Comparison of ENCODE assay signal across 18 mouse cellular contexts in the genomic region with DNA sequence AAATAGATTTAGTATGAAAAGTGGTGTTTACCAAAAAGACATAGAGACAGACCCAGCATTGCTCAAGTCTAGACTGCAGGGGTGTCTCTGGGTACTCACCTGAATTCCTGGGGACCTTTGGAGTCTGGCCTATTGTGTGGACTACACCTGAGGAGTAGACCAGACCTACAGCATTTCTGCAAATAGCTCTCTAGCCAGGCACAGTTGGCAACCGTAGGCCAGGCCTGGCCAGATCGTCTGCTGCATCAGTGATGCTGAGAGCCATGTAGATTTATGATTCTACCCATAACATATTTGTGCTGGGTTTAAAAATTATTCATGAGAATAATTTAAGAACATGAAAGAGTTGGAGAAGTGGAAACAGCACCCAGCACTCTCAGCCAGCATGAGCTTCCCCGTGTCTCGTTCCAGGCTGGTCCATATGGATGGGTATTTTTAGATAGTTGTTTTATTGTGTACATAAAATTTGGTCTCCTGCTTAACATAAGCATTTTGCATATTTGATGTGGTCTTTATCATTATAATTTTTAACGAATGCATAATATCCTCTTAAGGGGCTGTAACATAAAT. TPM values are rescaled to one million over a fixed set of nuclear protein-coding genes. Genes with fewer than 3 reads are reported as not detected.
DNase-seq lines count a peak whose midpoint lies in the region; ATAC-seq and TF ChIP-seq lines count a peak whose summit lies in the region.
"Had no signal": no experiment of that assay in that cellular context is flagged by ENCODE, and none has a peak within 500 bp of the region (broad histone marks: within the 10 kb centered on the region; RNA-seq: fewer than 3 reads in every experiment).

No protein-coding gene starts in this region.

- no peak for DNase-seq in layer of hippocampus, adult 2 months (ENCODE audit: low spot score in 2 of 2)
- DNase-seq in layer of hippocampus, adult 9-11 months = no peak
- no peak for DNase-seq in thymus, adult 2 months
- DNase-seq in thymus, adult 18-20 months = no peak
- no peak for DNase-seq in yolk sac, embryonic 10.5 days (ENCODE audit: low spot score)
- DNase-seq: adrenal gland, postnatal 14 days; embryo, embryonic 11 days; gastrocnemius, postnatal 10 days; heart, adult 18-20 months; heart, postnatal 10 days; heart, postnatal 4 days had no signal

- TF ChIP-seq POLR2A in thymus, adult 2 months (IDR thresholded peaks at IDR 0.05; ENCODE audit: control insufficient read depth, extremely low read depth, insufficient read depth, low read length, poor library complexity) = no peak

- no peak for TF ChIP-seq CTCF in layer of hippocampus, adult 2 months (conservative IDR thresholded peaks at IDR 0.05)
- no peak for TF ChIP-seq CTCF in thymus, adult 2 months (IDR thresholded peaks at IDR 0.05; ENCODE audit: borderline replicate concordance, control insufficient read depth, extremely low read depth, insufficient read depth, low read length, poor library complexity)

- no peaks in the 10 kb centered on the region for H3K9me3 ChIP-seq in forebrain, embryonic 15.5 days
- H3K9me3 ChIP-seq in forebrain, embryonic 12.5 days = no peaks in the 10 kb centered on the region
- H3K9me3 ChIP-seq: embryonic facial prominence, embryonic 15.5 days; forebrain, embryonic 10.5 days; heart, embryonic 10.5 days; hindbrain, embryonic 13.5 days had no signal

- no peak for ATAC-seq in forebrain, embryonic 15.5 days (replicated peaks)
- no peak for ATAC-seq in forebrain, embryonic 12.5 days (ENCODE audit: low FRiP score)

- peaks cover 65% of the 10 kb centered on the region for H3K4me1 ChIP-seq in forebrain, embryonic 15.5 days
- peaks cover 57% of the 10 kb centered on the region for H3K4me1 ChIP-seq in forebrain, embryonic 12.5 days
- H3K4me1 ChIP-seq in thymus, adult 2 months (replicated peaks; ENCODE audit: control insufficient read depth, insufficient read depth, low read length) = peaks cover 55% of the 10 kb centered on the region

- no peaks in the 10 kb centered on the region for H3K27me3 ChIP-seq in forebrain, embryonic 15.5 days
- H3K27me3 ChIP-seq in forebrain, embryonic 12.5 days = no peaks in the 10 kb centered on the region
- H3K27me3 ChIP-seq in thymus, adult 2 months (ENCODE audit: control insufficient read depth, insufficient read depth, low read length) = no peaks in the 10 kb centered on the region
- H3K27me3 ChIP-seq: embryonic facial prominence, embryonic 15.5 days; hindbrain, embryonic 13.5 days had no signal

- peak overlapping the region; percentile 66 for H3K27ac ChIP-seq in forebrain, embryonic 15.5 days (replicated peaks)
- no peak overlapping the region for H3K27ac ChIP-seq in forebrain, embryonic 12.5 days
- H3K27ac ChIP-seq in layer of hippocampus, adult 2 months = peak overlapping the region; percentile 66; the same call in 1 of the 2 replicates
- peak overlapping the region; percentile 19; the same call in 1 of the 2 replicates for H3K27ac ChIP-seq in thymus, adult 2 months (ENCODE audit: control insufficient read depth, insufficient read depth, low read length)
- H3K27ac ChIP-seq: heart, embryonic 10.5 days; hindbrain, embryonic 13.5 days had no signal

- H3K4me3 ChIP-seq in forebrain, embryonic 15.5 days = no peak overlapping the region
- H3K4me3 ChIP-seq in forebrain, embryonic 12.5 days (replicated peaks) = no peak overlapping the region
- no peak overlapping the region for H3K4me3 ChIP-seq in layer of hippocampus, adult 2 months
- no peak overlapping the region for H3K4me3 ChIP-seq in thymus, adult 2 months (ENCODE audit: control insufficient read depth, insufficient read depth, low read length)
- H3K4me3 ChIP-seq: embryonic facial prominence, embryonic 15.5 days; erythroblast, embryonic 14.5 days; forebrain, embryonic 10.5 days; heart, embryonic 10.5 days; hindbrain, embryonic 13.5 days had no signal

- no peaks in the 10 kb centered on the region for H3K36me3 ChIP-seq in forebrain, embryonic 15.5 days
- H3K36me3 ChIP-seq in forebrain, embryonic 12.5 days (replicated peaks) = no peaks in the 10 kb centered on the region
- H3K36me3 ChIP-seq in thymus, adult 2 months (ENCODE audit: control insufficient read depth, insufficient read depth, low read length) = no peaks in the 10 kb centered on the region
- H3K36me3 ChIP-seq: embryonic facial prominence, embryonic 15.5 days; forebrain, embryonic 10.5 days; hindbrain, embryonic 13.5 days had no signal

- no peak overlapping the region for H3K4me2 ChIP-seq in forebrain, embryonic 15.5 days (replicated peaks)
- no peak overlapping the region for H3K4me2 ChIP-seq in forebrain, embryonic 12.5 days
- H3K4me2 ChIP-seq: embryonic facial prominence, embryonic 15.5 days; hindbrain, embryonic 13.5 days had no signal

- no peak overlapping the region for H3K9ac ChIP-seq in forebrain, embryonic 15.5 days (replicated peaks)
- H3K9ac ChIP-seq in forebrain, embryonic 12.5 days = no peak overlapping the region
- H3K9ac ChIP-seq: embryonic facial prominence, embryonic 15.5 days; hindbrain, embryonic 13.5 days had no signal

- 56% methylated on average over 5 of the region's 5 CpGs for WGBS in forebrain, embryonic 15.5 days
- WGBS in forebrain, embryonic 12.5 days = 91% methylated on average over 5 of the region's 5 CpGs
- 91% methylated on average over 5 of the region's 5 CpGs for WGBS in thymus, adult 2 months

RNA-seq across cellular contexts. Expression of gene Galnt2, which starts 58.4 kb away (rescaled TPM):
- 54.2 and 56.3 TPM in 2 replicates for polyA plus RNA-seq in forebrain, embryonic 15.5 days (2015; fragmentation: Nextera tagmentation; extraction: Ambion mirVana)
- polyA plus RNA-seq in forebrain, embryonic 12.5 days (2016; fragmentation: Nextera tagmentation; extraction: Ambion mirVana) = 62.5 and 71.8 TPM in 2 replicates
- 10 to 100 TPM; 34.5 to 44.5 TPM for total RNA-seq in layer of hippocampus, adult 2 months (2021)
- 22.2 and 29.0 TPM in 2 replicates for polyA plus RNA-seq in thymus, adult 2 months (2012; rRNA removed)
